Mouse (Mus musculus) E14TG2a.4 (cell line): ENCODE data around the gene Tysnd1.

Experiments used
- H3K27me3 ChIP-seq: 2 replicates; pipeline ENCODE4 v1.6.1; 2014; ENCODE audit warnings: low read length, control low read depth; ENCODE audit not compliant: insufficient read depth
- H3K36me3 ChIP-seq: 2 replicates; pipeline ENCODE4 v1.6.1; 2014; ENCODE audit warnings: low read length, control low read depth; ENCODE audit not compliant: insufficient read depth
- H3K4me1 ChIP-seq: replicated peaks from 2 replicates; pipeline ENCODE4 v1.6.1; 2014; ENCODE audit warnings: low read depth, low read length, control low read depth
- H3K4me3 ChIP-seq: replicated peaks from 2 replicates; pipeline ENCODE4 v1.5.1; 2014; ENCODE audit warnings: mild to moderate bottlenecking, low read length
- H3K9me3 ChIP-seq: 2 replicates; pipeline ENCODE4 v1.6.1; 2014; ENCODE audit warnings: low read length, control low read depth
- CTCF ChIP-seq: conservative IDR thresholded peaks from 2 replicates; pipeline ENCODE4 v1.5.1; 2014; ENCODE audit warnings: low read length
- NANOG ChIP-seq: IDR thresholded peaks from 2 replicates; pipeline ENCODE4 v1.6.1; 2014; ENCODE audit warnings: borderline replicate concordance, low read length, mixed read lengths
- POU5F1 ChIP-seq: IDR thresholded peaks from 2 replicates; pipeline ENCODE4 v1.6.1; 2014; ENCODE audit warnings: low read length, borderline replicate concordance

The Tysnd1 gene

DNA sequence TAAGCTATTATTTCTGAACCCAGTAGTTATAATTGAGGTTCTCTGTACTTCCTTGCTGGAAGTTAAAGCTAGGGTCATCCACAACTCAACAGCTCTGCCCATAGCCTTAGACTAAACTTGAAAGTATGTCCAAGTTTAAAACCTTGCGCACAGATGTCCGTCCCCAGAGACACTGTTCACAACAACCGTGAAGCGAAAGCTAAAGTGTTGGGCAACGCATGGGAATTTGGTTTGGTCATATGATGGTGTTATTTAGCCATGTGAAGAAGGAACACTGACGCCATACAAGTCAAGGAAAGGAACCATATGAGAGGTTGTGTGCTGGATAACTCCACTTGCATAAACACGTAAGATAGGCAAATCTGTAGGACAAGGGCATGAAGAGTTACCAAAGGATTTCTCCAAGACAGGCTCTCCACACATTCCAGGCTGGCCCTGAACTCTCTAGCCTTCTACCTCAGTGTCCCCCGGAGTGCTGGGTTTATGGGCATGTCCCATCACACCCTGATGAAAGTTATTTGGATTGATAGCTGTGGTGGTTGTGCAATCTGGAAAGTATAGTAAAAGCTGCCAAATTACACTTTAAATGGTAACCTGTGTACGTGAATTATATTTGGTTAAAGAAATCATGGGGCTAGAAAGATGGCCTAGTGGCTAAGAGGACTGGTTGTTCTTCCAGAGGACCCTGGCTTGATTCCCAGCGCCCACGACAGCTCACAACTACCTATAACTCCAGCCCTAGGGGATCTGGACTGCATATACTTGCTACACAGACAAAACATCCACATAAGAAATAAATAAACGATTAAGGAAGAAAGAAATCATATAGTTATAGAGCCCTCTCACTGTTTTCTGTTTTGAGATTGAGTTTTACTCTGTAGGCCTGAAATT is 22.3 kb downstream of the Tysnd1 start:
- no peak overlapping the region for H3K4me3 ChIP-seq
- H3K9me3 ChIP-seq: no peaks in the 10 kb centered on the region
- no peak for TF ChIP-seq CTCF
- no peak for TF ChIP-seq POU5F1
- no peak for TF ChIP-seq NANOG

GRCm38 (mm10) chr10:61720331-61720730 is 25.0 kb downstream of the Tysnd1 start:
- no peak for TF ChIP-seq NANOG
- no peak for TF ChIP-seq POU5F1
- no peak for TF ChIP-seq CTCF
- Histone ChIP-seq H3K9me3 (no peaks in the 10 kb centered on the region), H3K4me3 (no peak overlapping the region), H3K36me3 (no peaks in the 10 kb centered on the region), H3K27me3 (peaks cover 8% of the 10 kb centered on the region; the same call in 1 of the 2 replicates), H3K4me1 (peaks cover 21% of the 10 kb centered on the region)

More for the DNA sequence above, 22.3 kb downstream of the Tysnd1 start:
- H3K27me3 ChIP-seq: peaks cover 13% of the 10 kb centered on the region; the same call in 1 of the 2 replicates
- peaks cover 22% of the 10 kb centered on the region for H3K4me1 ChIP-seq
- H3K36me3 ChIP-seq: no peaks in the 10 kb centered on the region

GRCm38 (mm10) chr10:61722215-61722614 is 26.9 kb downstream of the Tysnd1 start:
- H3K27me3 ChIP-seq: no peaks in the 10 kb centered on the region; the same call in 1 of the 2 replicates
- peaks cover 26% of the 10 kb centered on the region for H3K4me1 ChIP-seq
- no peaks in the 10 kb centered on the region for H3K36me3 ChIP-seq
- TF ChIP-seq NANOG (no peak), POU5F1 (no peak), CTCF (no peak)
- H3K9me3 ChIP-seq: no peaks in the 10 kb centered on the region
- no peak overlapping the region for H3K4me3 ChIP-seq

GRCm38 (mm10) chr10:61723271-61723670 is 28.0 kb downstream of the Tysnd1 start:
- TF ChIP-seq CTCF: no peak
- no peak for TF ChIP-seq NANOG
- TF ChIP-seq POU5F1: no peak
- Histone ChIP-seq H3K4me3 (no peak overlapping the region), H3K4me1 (peaks cover 26% of the 10 kb centered on the region), H3K36me3 (peaks cover 8% of the 10 kb centered on the region), H3K27me3 (no peaks in the 10 kb centered on the region; the same call in 1 of the 2 replicates), H3K9me3 (no peaks in the 10 kb centered on the region)

- H3K4me3 ChIP-seq: no peak overlapping the region
- no peak for TF ChIP-seq CTCF
- no peak for TF ChIP-seq NANOG
- TF ChIP-seq POU5F1: no peak
- no peaks in the 10 kb centered on the region for H3K9me3 ChIP-seq
- H3K4me1 ChIP-seq: peaks cover 46% of the 10 kb centered on the region
- H3K36me3 ChIP-seq: peaks cover 20% of the 10 kb centered on the region
- H3K27me3 ChIP-seq: no peaks in the 10 kb centered on the region
Observed at GRCm38 (mm10) chr10:61729181-61729580, 33.9 kb downstream of the Tysnd1 start.

DNA sequence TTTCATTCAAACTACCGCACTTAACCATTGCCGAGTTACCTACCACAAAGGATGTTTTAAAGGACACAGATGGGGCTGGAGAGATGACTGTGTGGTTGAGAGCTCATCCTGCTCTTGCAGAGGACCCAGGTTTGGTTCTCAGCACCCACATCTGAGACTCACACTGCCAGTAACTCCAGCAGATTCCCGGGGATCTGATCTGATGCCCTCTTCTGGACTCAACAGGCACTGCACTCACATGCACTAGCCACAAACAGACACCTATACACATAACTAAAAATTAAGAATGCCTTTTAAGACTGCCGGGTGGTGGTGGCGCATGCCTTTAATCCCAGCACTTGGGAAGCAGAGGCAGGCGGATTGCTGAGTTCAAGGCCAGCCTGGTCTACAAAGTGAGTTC is 34.9 kb downstream of the Tysnd1 start:
- H3K4me1 ChIP-seq: peaks cover 52% of the 10 kb centered on the region
- H3K27me3 ChIP-seq: no peaks in the 10 kb centered on the region
- H3K9me3 ChIP-seq: no peaks in the 10 kb centered on the region
- TF ChIP-seq CTCF (peak; percentile 37), NANOG (no peak), POU5F1 (no peak)
- no peak overlapping the region for H3K4me3 ChIP-seq
- H3K36me3 ChIP-seq: peaks cover 20% of the 10 kb centered on the region

DNA sequence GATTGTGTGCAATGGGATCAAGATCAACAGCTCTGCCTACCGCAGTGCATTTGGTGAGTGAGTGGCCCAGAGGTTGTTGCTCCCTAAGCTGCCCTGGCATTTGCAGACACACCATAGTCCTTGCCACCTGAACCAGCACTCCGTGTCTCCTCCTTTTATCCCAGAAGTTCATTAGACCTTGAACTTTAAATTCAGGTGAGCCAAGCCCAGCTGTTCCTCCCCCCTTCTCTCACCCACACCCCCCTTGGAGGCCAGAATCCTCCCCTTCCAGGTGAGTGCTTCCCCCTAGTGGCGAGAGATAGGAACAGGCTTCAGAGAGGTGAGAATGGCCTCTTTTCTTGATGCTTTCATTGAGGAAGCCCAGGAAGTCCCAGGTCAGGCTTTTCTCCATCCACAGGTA is 39.1 kb downstream of the Tysnd1 start:
- H3K4me1 ChIP-seq: peaks cover 44% of the 10 kb centered on the region
- no peak overlapping the region for H3K4me3 ChIP-seq
- H3K9me3 ChIP-seq: no peaks in the 10 kb centered on the region
- H3K27me3 ChIP-seq: no peaks in the 10 kb centered on the region
- H3K36me3 ChIP-seq: peaks cover 29% of the 10 kb centered on the region
- no peak for TF ChIP-seq POU5F1
- TF ChIP-seq NANOG: no peak
- peak; percentile 94 for TF ChIP-seq CTCF

DNA sequence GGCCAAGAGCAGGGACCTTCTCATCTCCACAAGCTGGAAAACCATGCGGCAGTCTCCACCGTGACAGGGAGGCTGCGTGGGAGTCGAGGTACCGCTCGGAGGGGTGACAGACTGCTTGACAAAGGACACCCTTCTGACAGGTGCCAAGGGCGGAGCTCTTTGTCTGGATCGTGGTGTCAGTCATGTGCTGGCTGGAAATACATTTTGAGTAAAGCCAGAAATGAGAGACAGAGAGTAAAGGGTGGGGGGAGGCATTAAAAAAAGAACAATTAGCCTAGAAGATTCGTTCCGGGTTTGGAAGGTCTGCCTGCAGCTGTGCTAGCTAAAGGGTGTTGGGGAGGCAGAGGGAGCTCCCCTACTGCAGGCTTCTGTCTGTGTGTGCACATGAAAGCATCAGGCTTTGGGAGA is 41.4 kb downstream of the Tysnd1 start:
- Histone ChIP-seq H3K4me1 (peaks cover 48% of the 10 kb centered on the region), H3K9me3 (no peaks in the 10 kb centered on the region), H3K36me3 (peaks cover 46% of the 10 kb centered on the region), H3K27me3 (no peaks in the 10 kb centered on the region), H3K4me3 (no peak overlapping the region)
- TF ChIP-seq CTCF (no peak), POU5F1 (no peak), NANOG (no peak)
